Mouse (Mus musculus) induced T-regulatory cell, adult 2 months (primary cell): Measurements from ENCODE around the gene Mrpl55.

ENCODE experiments used
- DNase-seq: peaks from one replicate; pipeline ENCODE4 v3.0.0-alpha.2; 2012; ENCODE audit warnings: low read depth

Gene Mrpl55

GRCm38 (mm10) chr11:59228122-59228953 lies 26.1 kb downstream of the Mrpl55 start, which contains the start of gene Arf1:
Arf1 (minus strand) TSS chr11:59228270.
- peak; percentile 98 for DNase-seq

GRCm38 (mm10) chr11:59230144-59230760 lies 28.0 kb downstream of the Mrpl55 start:
- peak; percentile 79 for DNase-seq

GRCm38 (mm10) chr11:59232797-59233196 lies 30.5 kb downstream of the Mrpl55 start:
- no peak for DNase-seq

GRCm38 (mm10) chr11:59238525-59239427 lies 36.5 kb downstream of the Mrpl55 start:
- DNase-seq: peak; percentile 32

GRCm38 (mm10) chr11:59239428-59239785 lies 37.1 kb downstream of the Mrpl55 start:
- no peak for DNase-seq

- DNase-seq: no peak
Measured at GRCm38 (mm10) chr11:59239796-59240195, 37.5 kb downstream of the Mrpl55 start.

- DNase-seq: no peak
Measured at GRCm38 (mm10) chr11:59241841-59242240, 39.6 kb downstream of the Mrpl55 start.

- no peak for DNase-seq
Measured at GRCm38 (mm10) chr11:59243856-59244255, 41.6 kb downstream of the Mrpl55 start.

- no peak for DNase-seq
Measured at GRCm38 (mm10) chr11:59248101-59248500, 45.8 kb downstream of the Mrpl55 start.
